Mouse (Mus musculus): ENCODE results near the gene Stx12. TPM values are rescaled to one million over a fixed set of nuclear protein-coding genes. Genes with fewer than 3 reads are reported as not detected.

The Stx12 gene
- polyA plus RNA-seq, 1 experiment from 2014 or later: 165 TPM

- Histone ChIP-seq H3K27me3 (ENCODE audit: control insufficient read depth, insufficient read depth, low read length) (no peaks in the 10 kb centered on the region), H3K4me3 (replicated peaks; ENCODE audit: low read length) (no peak overlapping the region), H3K9me3 (ENCODE audit: control insufficient read depth, low read length) (no peaks in the 10 kb centered on the region), H3K4me2 (replicated peaks) (no peak overlapping the region), H3K9ac (no peak overlapping the region), H3K27ac (no peak overlapping the region), H3K36me3 (replicated peaks; ENCODE audit: control insufficient read depth, insufficient read depth) (peaks cover 98% of the 10 kb centered on the region), H3K4me1 (replicated peaks; ENCODE audit: control insufficient read depth, insufficient read depth, low read length) (no peaks in the 10 kb centered on the region)
- no peak for ATAC-seq (ENCODE audit: low FRiP score)
- DNase-seq (ENCODE audit: low spot score): no peak
- WGBS: 91% methylated on average over 6 of the region's 6 CpGs
Measured at GRCm38 (mm10) chr4:132912156-132912555, 27.8 kb upstream of the Stx12 start.

- Histone ChIP-seq H3K27ac (no peak overlapping the region), H3K36me3 (replicated peaks; ENCODE audit: control insufficient read depth, insufficient read depth) (peaks cover 98% of the 10 kb centered on the region), H3K4me1 (replicated peaks; ENCODE audit: control insufficient read depth, insufficient read depth, low read length) (no peaks in the 10 kb centered on the region), H3K4me3 (replicated peaks; ENCODE audit: low read length) (no peak overlapping the region), H3K27me3 (ENCODE audit: control insufficient read depth, insufficient read depth, low read length) (no peaks in the 10 kb centered on the region), H3K4me2 (replicated peaks) (no peak overlapping the region), H3K9me3 (ENCODE audit: control insufficient read depth, low read length) (no peaks in the 10 kb centered on the region), H3K9ac (no peak overlapping the region)
- WGBS: 94% methylated on average over 5 of the region's 5 CpGs
- ATAC-seq (ENCODE audit: low FRiP score) (no peak), DNase-seq (ENCODE audit: low spot score) (no peak)
Measured at GRCm38 (mm10) chr4:132905843-132906360, 21.6 kb upstream of the Stx12 start.

GRCm38 (mm10) chr4:132904765-132905309 lies 20.5 kb upstream of the Stx12 start:
- no peaks in the 10 kb centered on the region for H3K27me3 ChIP-seq (ENCODE audit: control insufficient read depth, insufficient read depth, low read length)
- H3K9me3 ChIP-seq (ENCODE audit: control insufficient read depth, low read length): no peaks in the 10 kb centered on the region
- no peak for DNase-seq (ENCODE audit: low spot score)
- H3K27ac ChIP-seq: no peak overlapping the region
- no peaks in the 10 kb centered on the region for H3K4me1 ChIP-seq (replicated peaks; ENCODE audit: control insufficient read depth, insufficient read depth, low read length)
- WGBS: 87% methylated on average over 9 of the region's 9 CpGs
- no peak overlapping the region for H3K9ac ChIP-seq
- no peak overlapping the region for H3K4me3 ChIP-seq (replicated peaks; ENCODE audit: low read length)
- no peak for ATAC-seq (ENCODE audit: low FRiP score)
- H3K4me2 ChIP-seq (replicated peaks): no peak overlapping the region
- peaks cover 94% of the 10 kb centered on the region for H3K36me3 ChIP-seq (replicated peaks; ENCODE audit: control insufficient read depth, insufficient read depth)

GRCm38 (mm10) chr4:132904071-132904470 lies 19.8 kb upstream of the Stx12 start:
- no peak for DNase-seq (ENCODE audit: low spot score)
- peaks cover 92% of the 10 kb centered on the region for H3K36me3 ChIP-seq (replicated peaks; ENCODE audit: control insufficient read depth, insufficient read depth)
- no peaks in the 10 kb centered on the region for H3K9me3 ChIP-seq (ENCODE audit: control insufficient read depth, low read length)
- 87% methylated on average over 2 of the region's 2 CpGs for WGBS
- no peaks in the 10 kb centered on the region for H3K4me1 ChIP-seq (replicated peaks; ENCODE audit: control insufficient read depth, insufficient read depth, low read length)
- no peaks in the 10 kb centered on the region for H3K27me3 ChIP-seq (ENCODE audit: control insufficient read depth, insufficient read depth, low read length)
- no peak for ATAC-seq (ENCODE audit: low FRiP score)
- no peak overlapping the region for H3K4me3 ChIP-seq (replicated peaks; ENCODE audit: low read length)
- no peak overlapping the region for H3K27ac ChIP-seq
- H3K9ac ChIP-seq: no peak overlapping the region
- no peak overlapping the region for H3K4me2 ChIP-seq (replicated peaks)

GRCm38 (mm10) chr4:132898197-132898596 lies 13.9 kb upstream of the Stx12 start:
- Histone ChIP-seq H3K9ac (no peak overlapping the region), H3K36me3 (replicated peaks; ENCODE audit: control insufficient read depth, insufficient read depth) (peaks cover 36% of the 10 kb centered on the region), H3K4me1 (replicated peaks; ENCODE audit: control insufficient read depth, insufficient read depth, low read length) (no peaks in the 10 kb centered on the region), H3K4me2 (replicated peaks) (no peak overlapping the region), H3K27me3 (ENCODE audit: control insufficient read depth, insufficient read depth, low read length) (no peaks in the 10 kb centered on the region), H3K9me3 (ENCODE audit: control insufficient read depth, low read length) (no peaks in the 10 kb centered on the region), H3K4me3 (replicated peaks; ENCODE audit: low read length) (no peak overlapping the region), H3K27ac (no peak overlapping the region)
- no peak for DNase-seq (ENCODE audit: low spot score)
- 88% methylated on average over 9 of the region's 9 CpGs for WGBS
- no peak for ATAC-seq (ENCODE audit: low FRiP score)

GRCm38 (mm10) chr4:132894402-132894801 lies 10.1 kb upstream of the Stx12 start:
- Histone ChIP-seq H3K27me3 (ENCODE audit: control insufficient read depth, insufficient read depth, low read length) (no peaks in the 10 kb centered on the region), H3K9ac (no peak overlapping the region), H3K4me3 (replicated peaks; ENCODE audit: low read length) (no peak overlapping the region), H3K9me3 (ENCODE audit: control insufficient read depth, low read length) (no peaks in the 10 kb centered on the region), H3K4me1 (replicated peaks; ENCODE audit: control insufficient read depth, insufficient read depth, low read length) (no peaks in the 10 kb centered on the region), H3K36me3 (replicated peaks; ENCODE audit: control insufficient read depth, insufficient read depth) (0 out of 2 replicates have a peak, but pooled peaks cover 1% of the 10 kb centered on the region), H3K27ac (no peak overlapping the region), H3K4me2 (replicated peaks) (no peak overlapping the region)
- 22% methylated on average over 7 of the region's 7 CpGs for WGBS
- ATAC-seq (ENCODE audit: low FRiP score): no peak
- DNase-seq (ENCODE audit: low spot score): no peak

- Histone ChIP-seq H3K27ac (peak overlapping the region; percentile 76), H3K4me1 (replicated peaks; ENCODE audit: control insufficient read depth, insufficient read depth, low read length) (peaks cover 19% of the 10 kb centered on the region), H3K9me3 (ENCODE audit: control insufficient read depth, low read length) (no peaks in the 10 kb centered on the region), H3K4me3 (replicated peaks; ENCODE audit: low read length) (peak overlapping the region; percentile 99), H3K4me2 (replicated peaks) (peak overlapping the region; percentile 75), H3K9ac (peak overlapping the region; percentile 97), H3K36me3 (replicated peaks; ENCODE audit: control insufficient read depth, insufficient read depth) (peaks cover 9% of the 10 kb centered on the region; the same call in 1 of the 2 replicates), H3K27me3 (ENCODE audit: control insufficient read depth, insufficient read depth, low read length) (no peaks in the 10 kb centered on the region)
- 13% methylated on average over 9 of the region's 9 CpGs for WGBS
- DNase-seq (ENCODE audit: low spot score): no peak
- ATAC-seq (ENCODE audit: low FRiP score): no peak
Measured at GRCm38 (mm10) chr4:132884844-132885374, 600 bp upstream of the Stx12 start.

GRCm38 (mm10) chr4:132883561-132884063 lies 697 bp downstream of the Stx12 start:
- peaks cover 12% of the 10 kb centered on the region; the same call in 1 of the 2 replicates for H3K36me3 ChIP-seq (replicated peaks; ENCODE audit: control insufficient read depth, insufficient read depth)
- H3K9me3 ChIP-seq (ENCODE audit: control insufficient read depth, low read length): no peaks in the 10 kb centered on the region
- H3K9ac ChIP-seq: peak overlapping the region; percentile 97
- H3K4me1 ChIP-seq (replicated peaks; ENCODE audit: control insufficient read depth, insufficient read depth, low read length): peaks cover 19% of the 10 kb centered on the region
- no peaks in the 10 kb centered on the region for H3K27me3 ChIP-seq (ENCODE audit: control insufficient read depth, insufficient read depth, low read length)
- H3K4me2 ChIP-seq (replicated peaks): peak overlapping the region; percentile 75
- ATAC-seq (ENCODE audit: low FRiP score) (no peak; the same call in 1 of the 2 replicates), DNase-seq (ENCODE audit: low spot score) (no peak)
- WGBS: 4% methylated on average over 21 of the region's 21 CpGs
- H3K4me3 ChIP-seq (replicated peaks; ENCODE audit: low read length): peak overlapping the region; percentile 99
- H3K27ac ChIP-seq: peak overlapping the region; percentile 84

GRCm38 (mm10) chr4:132874363-132875097 lies 9.8 kb downstream of the Stx12 start:
- Histone ChIP-seq H3K9me3 (ENCODE audit: control insufficient read depth, low read length) (no peaks in the 10 kb centered on the region), H3K9ac (no peak overlapping the region), H3K27ac (no peak overlapping the region), H3K4me1 (replicated peaks; ENCODE audit: control insufficient read depth, insufficient read depth, low read length) (no peaks in the 10 kb centered on the region), H3K4me3 (replicated peaks; ENCODE audit: low read length) (no peak overlapping the region), H3K27me3 (ENCODE audit: control insufficient read depth, insufficient read depth, low read length) (no peaks in the 10 kb centered on the region), H3K4me2 (replicated peaks) (no peak overlapping the region), H3K36me3 (replicated peaks; ENCODE audit: control insufficient read depth, insufficient read depth) (peaks cover 33% of the 10 kb centered on the region)
- ATAC-seq (ENCODE audit: low FRiP score) (no peak), DNase-seq (ENCODE audit: low spot score) (no peak)
- WGBS: 96% methylated on average over 7 of the region's 7 CpGs
